Mouse (Mus musculus): ENCODE results near the gene Zfp276. TPM values are rescaled to one million over a fixed set of nuclear protein-coding genes. Genes with fewer than 3 reads are reported as not detected.
A peak's percentile ranks its signal among the peaks of the same experiment; 100 is the strongest.

Gene Zfp276
- 12.1 TPM for polyA plus RNA-seq (2012; fragmentation: generic; extraction: Trizol)

DNA sequence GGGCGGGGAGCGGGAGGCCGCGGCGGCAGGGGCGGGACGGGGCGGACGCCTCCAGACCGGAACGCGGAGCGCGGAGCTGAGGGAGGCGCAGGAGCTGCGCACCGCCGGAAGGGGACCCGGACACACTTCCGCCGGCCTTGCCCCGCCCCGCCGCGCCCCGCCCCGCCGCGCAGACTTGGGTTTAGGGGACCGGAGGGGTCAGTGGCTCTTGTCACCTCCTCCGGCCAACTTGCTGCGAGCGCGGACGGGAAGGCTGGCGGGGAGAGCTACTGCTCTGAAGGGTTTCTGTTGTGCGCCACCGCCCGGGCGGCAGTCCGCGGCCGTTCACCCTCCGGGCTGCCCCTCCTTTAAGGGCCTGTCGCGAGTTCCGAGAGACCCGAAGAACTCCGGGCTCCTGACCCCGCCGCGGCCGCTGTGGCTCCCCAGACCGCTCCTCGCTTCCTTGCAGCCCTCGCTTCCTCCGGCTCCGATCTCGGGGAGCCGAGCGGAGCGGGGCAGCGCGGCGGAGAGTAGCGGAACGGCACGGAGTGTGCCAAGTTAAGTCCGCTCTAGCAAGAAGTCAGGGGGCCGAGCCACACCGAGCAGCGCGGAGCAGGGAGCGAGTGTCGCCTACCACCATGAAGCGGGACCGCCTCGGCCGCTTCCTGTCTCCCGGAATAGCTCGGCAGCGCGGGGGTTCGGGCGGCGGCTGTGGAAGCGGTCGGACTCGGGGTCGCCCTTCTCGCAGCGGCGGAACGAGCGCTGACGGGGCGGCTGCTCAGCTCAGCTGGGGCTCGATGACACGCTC lies at the start of gene Zfp276, which contains the start of gene Vps9d1:
Gene Zfp276, plus strand, starts transcription at position 97 of the 787 bp plus-strand sequence.
Gene Vps9d1, minus strand, starts transcription at position 250 of the 787 bp plus-strand sequence.
- H3K36me3 ChIP-seq (ENCODE audit: control insufficient read depth, insufficient read depth), result peaks cover 3% of the 10 kb centered on the region
- peaks cover 23% of the 10 kb centered on the region for H3K79me2 ChIP-seq (ENCODE audit: control insufficient read depth, insufficient read depth)
- peak in 2 of 3 experiments; percentile 48 to 49 for TF ChIP-seq MYOG (IDR thresholded peaks at IDR 0.05; ENCODE audit: control insufficient read depth in 1 of 3, insufficient read depth in 1 of 3, insufficient read length in 2 of 3, low read depth in 2 of 3)
- peak in 1 of 3 experiments; percentile 40 for TF ChIP-seq MYOD1 (IDR thresholded peaks at IDR 0.05; ENCODE audit: control insufficient read depth in 1 of 3, insufficient read length in 2 of 3, low read depth in 2 of 3)
- peak; percentile 71 for TF ChIP-seq POLR2A (IDR thresholded peaks at IDR 0.05; ENCODE audit: insufficient read length, low read depth)
- peak; percentile 58 for TF ChIP-seq POLR2AphosphoS2 (IDR thresholded peaks at IDR 0.05; ENCODE audit: insufficient read length, low read depth)
- no peak for TF ChIP-seq TCF3 (IDR thresholded peaks at IDR 0.05; ENCODE audit: insufficient read length, low read depth)
- peak; percentile 8 for TF ChIP-seq REST (IDR thresholded peaks at IDR 0.05; ENCODE audit: insufficient read depth, insufficient read length)
- no peak for TF ChIP-seq TCF12 (IDR thresholded peaks at IDR 0.05; ENCODE audit: insufficient read depth, poor library complexity, severe bottlenecking)
- peak within 1 kb of the TSS; percentile 58 for H3K4me3 ChIP-seq
- peak within 1 kb of the TSS; percentile 77 for H3K4me2 ChIP-seq (ENCODE audit: low read depth)
- H3K27me3 ChIP-seq (ENCODE audit: control insufficient read depth, insufficient read depth, insufficient read length), result no peaks in the 10 kb centered on the region
- H3ac ChIP-seq (ENCODE audit: control insufficient read depth, insufficient read length), result peak within 1 kb of the TSS; percentile 60

DNA sequence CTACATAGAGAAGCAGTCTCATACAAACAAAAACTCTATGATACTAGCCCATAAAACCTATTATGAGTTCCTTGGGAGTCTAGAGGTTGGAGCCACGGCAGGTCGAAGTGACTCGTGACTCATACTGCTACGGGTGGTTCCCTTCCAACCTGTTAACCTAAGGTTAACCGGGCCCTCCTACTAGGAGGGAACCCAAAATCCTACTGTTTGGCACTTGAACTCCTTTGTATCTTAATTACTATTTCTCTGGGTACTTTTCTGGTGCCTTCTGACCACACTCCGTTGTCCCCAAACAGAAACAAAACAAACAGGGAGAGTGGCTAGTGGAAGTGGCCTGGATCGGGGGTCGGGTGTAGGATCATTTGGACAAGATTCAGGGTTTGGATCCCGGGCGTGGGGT lies 42.1 kb upstream of the Zfp276 start:
- Histone ChIP-seq H3K4me2 (ENCODE audit: low read depth) (peak overlapping the region; percentile 89), H3K4me3 (peak overlapping the region; percentile 85), H3K79me2 (ENCODE audit: control insufficient read depth, insufficient read depth) (peaks cover 15% of the 10 kb centered on the region), H3ac (ENCODE audit: control insufficient read depth, insufficient read length) (peak overlapping the region; percentile 63), H3K36me3 (ENCODE audit: control insufficient read depth, insufficient read depth) (peaks cover 15% of the 10 kb centered on the region), H3K27me3 (ENCODE audit: control insufficient read depth, insufficient read depth, insufficient read length) (no peaks in the 10 kb centered on the region)
- TF ChIP-seq REST (IDR thresholded peaks at IDR 0.05; ENCODE audit: insufficient read depth, insufficient read length) (no peak), POLR2AphosphoS2 (IDR thresholded peaks at IDR 0.05; ENCODE audit: insufficient read length, low read depth) (no peak), TCF3 (IDR thresholded peaks at IDR 0.05; ENCODE audit: insufficient read length, low read depth) (no peak), CEBPB (IDR thresholded peaks at IDR 0.05; ENCODE audit: insufficient read depth, poor library complexity, severe bottlenecking) (no peak), MAX (IDR thresholded peaks at IDR 0.05; ENCODE audit: low read depth) (no peak), MYOG (IDR thresholded peaks at IDR 0.05; ENCODE audit: control insufficient read depth in 1 of 3, insufficient read depth in 1 of 3, insufficient read length in 2 of 3, low read depth in 2 of 3) (no peak), MYOD1 (IDR thresholded peaks at IDR 0.05; ENCODE audit: control insufficient read depth in 1 of 3, insufficient read length in 2 of 3, low read depth in 2 of 3) (no peak), TCF12 (IDR thresholded peaks at IDR 0.05; ENCODE audit: insufficient read depth, poor library complexity, severe bottlenecking) (no peak), E2F4 (IDR thresholded peaks at IDR 0.05; ENCODE audit: insufficient read depth) (no peak), USF1 (IDR thresholded peaks at IDR 0.05; ENCODE audit: low read depth) (no peak), POLR2A (IDR thresholded peaks at IDR 0.05; ENCODE audit: insufficient read length, low read depth) (no peak), SRF (IDR thresholded peaks at IDR 0.05; ENCODE audit: control insufficient read depth, insufficient read length, low read depth) (no peak)

DNA sequence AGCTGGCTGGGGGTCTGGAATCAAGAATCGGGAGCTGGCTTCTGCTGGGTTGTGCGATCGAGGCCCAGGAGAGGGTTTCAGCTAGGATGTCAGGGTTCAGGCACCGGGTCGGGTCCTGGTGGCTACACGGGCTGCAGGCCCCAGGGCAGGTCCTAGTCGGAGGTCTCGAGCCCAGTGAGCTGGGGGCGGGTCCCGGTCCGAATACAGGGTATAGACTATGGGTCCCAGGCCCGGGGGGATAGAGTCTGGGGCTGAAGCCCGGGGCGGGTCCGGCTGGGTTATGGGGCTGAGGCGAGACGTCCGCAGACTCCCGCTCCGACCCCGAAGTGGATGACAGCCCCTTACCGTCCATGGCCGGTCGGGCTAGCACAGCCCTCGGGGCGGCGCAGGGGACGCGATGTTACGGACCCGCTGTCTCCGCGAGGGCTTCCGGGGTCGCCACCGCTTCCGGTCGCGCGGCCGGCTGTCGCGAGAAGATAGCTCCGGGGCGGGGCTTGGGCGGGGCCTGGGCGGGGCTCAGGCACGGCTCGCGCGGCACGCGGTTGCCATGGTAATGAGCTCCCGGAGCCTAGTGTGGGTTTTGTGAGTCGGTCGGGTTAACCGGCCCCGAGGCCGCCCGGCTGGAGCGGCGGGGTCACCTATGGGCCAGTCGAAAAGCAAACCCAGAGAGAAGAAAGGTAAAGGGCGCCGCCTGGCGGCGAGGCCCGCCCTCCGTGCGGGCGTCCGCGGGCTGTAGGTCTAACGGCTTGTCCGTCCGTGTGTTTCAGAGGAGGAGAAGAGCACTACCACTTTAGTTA lies 41.5 kb upstream of the Zfp276 start, which contains the start of the genes Chmp1a and Spata33:
Gene Chmp1a, minus strand, starts transcription at position 443 of the 797 bp plus-strand sequence.
Gene Spata33, plus strand, starts transcription at position 512 of the 797 bp plus-strand sequence.
- peaks cover 15% of the 10 kb centered on the region for H3K79me2 ChIP-seq (ENCODE audit: control insufficient read depth, insufficient read depth)
- H3K36me3 ChIP-seq (ENCODE audit: control insufficient read depth, insufficient read depth), result peaks cover 15% of the 10 kb centered on the region
- H3K4me2 ChIP-seq (ENCODE audit: low read depth), result peak within 1 kb of the TSS; percentile 89
- H3K4me3 ChIP-seq, result peak within 1 kb of the TSS; percentile 85
- TF ChIP-seq E2F4 (IDR thresholded peaks at IDR 0.05; ENCODE audit: insufficient read depth) (no peak), USF1 (IDR thresholded peaks at IDR 0.05; ENCODE audit: low read depth) (no peak), MYOD1 (IDR thresholded peaks at IDR 0.05; ENCODE audit: control insufficient read depth in 1 of 3, insufficient read length in 2 of 3, low read depth in 2 of 3) (no peak), POLR2A (IDR thresholded peaks at IDR 0.05; ENCODE audit: insufficient read length, low read depth) (peak; percentile 90), POLR2AphosphoS2 (IDR thresholded peaks at IDR 0.05; ENCODE audit: insufficient read length, low read depth) (peak; percentile 92), REST (IDR thresholded peaks at IDR 0.05; ENCODE audit: insufficient read depth, insufficient read length) (no peak)
- H3K27me3 ChIP-seq (ENCODE audit: control insufficient read depth, insufficient read depth, insufficient read length), result no peaks in the 10 kb centered on the region
- H3ac ChIP-seq (ENCODE audit: control insufficient read depth, insufficient read length), result peak within 1 kb of the TSS; percentile 63

DNA sequence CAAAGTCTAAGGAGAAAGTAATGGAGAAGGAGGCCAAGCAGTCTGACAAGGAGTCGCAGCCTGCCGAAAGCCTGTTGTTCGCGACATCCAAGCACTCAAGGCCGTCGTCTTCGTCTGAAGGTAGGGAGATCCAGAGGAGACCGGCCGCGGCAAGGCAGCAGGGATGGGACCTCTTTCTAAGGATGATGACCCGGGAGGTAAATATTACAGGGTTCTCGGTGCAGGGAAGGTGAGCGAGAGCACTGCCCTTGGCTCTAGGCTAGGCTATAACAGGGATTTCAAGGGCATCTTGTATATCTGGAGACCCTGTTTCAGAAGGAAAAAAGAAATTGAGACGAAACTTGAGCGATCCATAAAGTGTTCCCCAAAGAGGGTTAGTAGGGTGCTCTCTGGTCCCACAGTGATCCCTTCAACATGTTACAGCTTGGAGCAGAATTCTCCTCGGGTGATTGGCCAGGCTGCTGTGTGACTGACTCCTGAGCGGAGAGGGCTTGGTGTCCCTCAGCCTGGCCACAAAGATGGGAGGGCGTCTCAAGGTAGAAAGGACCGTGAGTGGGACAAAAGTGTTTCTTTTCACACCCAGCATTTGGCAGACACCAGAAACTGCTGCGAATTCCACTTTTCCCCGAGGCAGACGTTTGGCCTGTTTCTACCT lies 40.8 kb upstream of the Zfp276 start:
- Histone ChIP-seq H3K27me3 (ENCODE audit: control insufficient read depth, insufficient read depth, insufficient read length) (no peaks in the 10 kb centered on the region), H3K4me2 (ENCODE audit: low read depth) (peak overlapping the region; percentile 87), H3K4me3 (peak overlapping the region; percentile 85), H3ac (ENCODE audit: control insufficient read depth, insufficient read length) (peak overlapping the region; percentile 63), H3K36me3 (ENCODE audit: control insufficient read depth, insufficient read depth) (peaks cover 11% of the 10 kb centered on the region), H3K79me2 (ENCODE audit: control insufficient read depth, insufficient read depth) (peaks cover 15% of the 10 kb centered on the region)
- no peak for TF ChIP-seq MYOG (IDR thresholded peaks at IDR 0.05; ENCODE audit: control insufficient read depth in 1 of 3, insufficient read depth in 1 of 3, insufficient read length in 2 of 3, low read depth in 2 of 3)
- TF ChIP-seq POLR2A (IDR thresholded peaks at IDR 0.05; ENCODE audit: insufficient read length, low read depth), result no peak
- TF ChIP-seq TCF12 (IDR thresholded peaks at IDR 0.05; ENCODE audit: insufficient read depth, poor library complexity, severe bottlenecking), result no peak
- no peak for TF ChIP-seq USF1 (IDR thresholded peaks at IDR 0.05; ENCODE audit: low read depth)
- no peak for TF ChIP-seq TCF3 (IDR thresholded peaks at IDR 0.05; ENCODE audit: insufficient read length, low read depth)
- TF ChIP-seq POLR2AphosphoS2 (IDR thresholded peaks at IDR 0.05; ENCODE audit: insufficient read length, low read depth), result no peak
- TF ChIP-seq SRF (IDR thresholded peaks at IDR 0.05; ENCODE audit: control insufficient read depth, insufficient read length, low read depth), result no peak
- TF ChIP-seq REST (IDR thresholded peaks at IDR 0.05; ENCODE audit: insufficient read depth, insufficient read length), result no peak

Data from myocyte (in vitro differentiated cells).